Mouse (Mus musculus) stomach, postnatal 0 days (tissue): ENCODE measurements around the gene Ednrb.

Experiments used
- CTCF ChIP-seq: IDR thresholded peaks from 2 replicates; pipeline ENCODE4 v1.5.1; 2016; ENCODE audit warnings: antibody characterized with exemption, low read depth, mild to moderate bottlenecking, moderate library complexity
- EP300 ChIP-seq: optimal IDR thresholded peaks from 2 replicates; pipeline ENCODE3; 2016; ENCODE audit warnings: antibody characterized with exemption

- TF ChIP-seq CTCF (no peak), EP300 (no peak)
These were observed 28.7 kb downstream of the Ednrb start for GRCm38 (mm10) chr14:103815542-103815941.
